Mouse (Mus musculus) WW6 (cell line): ENCODE measurements around the gene Kcnma1.
A peak's percentile ranks its signal among the peaks of the same experiment; 100 is the strongest.

ENCODE experiments used
- DNase-seq: peaks from one replicate; pipeline ENCODE4 v3.0.0-alpha.2; 2013; ENCODE audit warnings: low read depth, low spot score

Gene Kcnma1

DNA sequence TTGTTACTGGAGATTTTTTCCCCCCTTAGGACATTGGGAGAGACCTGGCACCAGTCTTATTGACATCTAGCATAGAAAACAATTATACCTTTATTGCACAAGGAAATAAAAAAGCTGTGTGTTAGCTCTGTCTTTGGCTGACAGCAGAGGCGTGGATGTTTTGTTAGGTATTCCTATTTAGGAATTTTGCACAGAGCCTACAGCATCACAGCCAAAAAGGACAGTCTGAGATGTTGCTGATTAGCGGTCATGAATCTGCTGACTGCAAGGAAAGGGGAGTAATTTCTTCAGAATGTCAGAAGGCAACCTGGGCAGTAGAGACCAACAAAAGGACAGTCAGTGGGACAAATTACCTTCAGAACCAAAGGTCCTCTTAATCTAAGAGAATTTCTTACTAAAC, 412.2 kb downstream of the Kcnma1 start:
- DNase-seq, result no peak

DNA sequence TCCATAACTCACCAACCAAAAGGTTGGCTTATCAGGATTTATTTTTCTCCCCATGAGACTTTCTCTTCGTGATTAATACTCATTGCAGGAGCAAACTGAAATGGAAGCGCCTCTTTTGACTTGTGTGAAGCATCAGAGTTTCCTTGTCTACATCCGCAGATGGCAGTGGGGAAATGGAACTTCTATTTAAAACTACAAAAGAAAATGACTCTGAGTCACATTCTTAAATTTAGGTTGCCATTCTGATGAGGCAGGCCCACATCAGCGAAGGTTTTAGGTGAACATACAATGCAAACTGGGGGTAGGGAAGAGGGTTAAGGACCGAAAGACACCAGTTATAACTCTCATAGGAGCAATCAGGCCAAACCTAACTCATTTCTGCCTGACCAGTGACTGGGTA, 419.7 kb downstream of the Kcnma1 start:
- DNase-seq, result no peak

DNA sequence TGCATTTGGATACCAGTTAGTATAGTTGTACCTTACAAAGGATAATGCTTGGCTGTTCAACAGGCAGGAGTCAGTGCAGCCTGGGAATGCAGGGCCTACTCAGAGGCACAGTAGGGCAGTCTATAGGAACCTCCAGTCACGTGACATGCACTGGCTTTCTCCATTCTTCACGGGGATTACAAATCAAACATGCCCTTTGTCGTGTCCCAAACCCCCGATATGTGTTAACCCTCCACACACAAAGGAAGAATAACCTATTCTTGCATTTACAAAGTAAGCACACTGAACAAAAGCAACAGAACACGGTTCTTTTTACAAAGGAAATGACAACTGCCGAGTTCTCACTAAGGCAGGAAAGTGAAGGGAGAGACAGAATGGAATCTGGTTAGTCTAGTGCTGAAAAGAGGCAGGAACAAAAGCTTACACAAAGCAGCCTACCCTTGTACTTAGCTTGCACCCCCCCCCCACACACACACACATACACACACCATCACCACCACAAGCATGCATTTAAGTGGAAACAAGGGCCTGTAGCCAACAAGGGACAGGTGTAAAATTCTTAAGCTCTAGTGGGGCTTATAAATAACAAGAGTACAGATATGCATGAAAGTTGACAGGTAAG, 421.4 kb downstream of the Kcnma1 start:
- no peak for DNase-seq

DNA sequence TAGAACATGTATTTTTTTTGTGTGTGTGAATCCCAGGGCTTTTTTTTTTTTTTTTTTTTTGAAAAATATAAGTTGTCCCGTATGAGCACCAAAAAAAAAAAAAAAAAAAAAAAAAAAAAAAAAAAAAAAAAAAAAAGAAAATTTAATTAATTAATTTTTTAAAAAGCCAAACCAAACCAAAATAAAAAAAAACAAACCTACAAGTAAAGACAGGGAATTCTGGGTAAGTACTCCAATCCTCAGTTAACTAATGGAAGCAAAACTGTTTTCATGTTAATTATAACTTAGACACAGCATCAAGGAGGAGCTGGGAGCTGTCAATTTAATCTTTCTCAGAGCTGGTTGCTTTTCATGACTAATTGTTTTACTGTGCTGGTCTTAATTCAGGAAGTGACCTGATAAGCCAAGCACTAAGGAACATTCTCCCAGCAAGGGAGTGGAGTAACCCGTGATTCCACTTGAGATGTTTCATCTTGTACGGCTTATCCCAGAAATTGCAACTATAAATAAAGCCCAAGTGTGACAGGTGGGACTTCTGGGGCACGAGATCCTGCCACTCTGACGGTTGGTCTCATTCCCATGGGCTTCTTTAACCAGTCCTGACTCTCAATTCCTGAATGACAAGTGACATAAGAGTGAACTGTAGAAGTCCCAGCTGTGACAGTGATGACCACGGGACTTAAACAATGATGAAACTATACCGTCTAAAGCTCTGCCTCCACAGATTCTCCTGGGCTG, 424.4 kb downstream of the Kcnma1 start:
- DNase-seq, result no peak

DNA sequence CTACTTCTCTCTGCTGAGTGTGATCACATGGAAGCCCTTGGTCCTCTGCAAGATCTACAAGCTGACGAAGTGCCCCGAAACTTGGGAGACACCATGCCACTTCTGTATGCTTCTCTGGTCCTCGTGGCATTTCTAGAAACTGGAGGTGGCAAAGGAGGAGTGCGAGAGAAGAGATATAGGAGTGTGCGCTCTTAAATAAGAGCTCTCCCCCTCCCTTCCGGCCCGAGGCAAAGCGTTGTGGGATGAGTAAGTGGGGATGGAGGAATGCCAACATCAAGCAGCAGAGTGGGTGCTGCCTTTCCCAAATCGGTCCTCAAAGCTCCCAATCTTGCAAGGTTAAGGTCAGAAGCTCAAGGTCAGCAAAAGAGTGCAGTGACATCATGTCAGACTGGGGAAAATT, 426.8 kb downstream of the Kcnma1 start:
- DNase-seq, result no peak

DNA sequence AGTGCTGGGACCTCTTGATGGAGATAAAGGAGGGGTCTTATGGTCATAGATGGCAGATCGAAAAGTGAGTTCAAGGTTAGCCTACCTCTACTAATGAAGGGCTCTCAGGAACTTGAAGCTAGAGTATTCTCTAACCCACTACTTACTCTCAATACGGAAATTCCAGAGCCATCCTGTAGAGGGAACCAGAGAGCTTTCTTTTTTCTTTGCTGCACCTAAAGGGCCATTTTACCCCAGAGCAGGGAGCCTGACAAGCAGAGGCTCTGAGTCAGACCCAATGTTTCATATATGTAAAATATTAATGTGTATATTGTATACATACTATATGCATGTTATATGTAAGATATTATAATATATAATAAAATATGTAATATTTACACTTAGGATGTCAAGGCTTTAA, 431.1 kb downstream of the Kcnma1 start:
- DNase-seq, result peak; percentile 16

DNA sequence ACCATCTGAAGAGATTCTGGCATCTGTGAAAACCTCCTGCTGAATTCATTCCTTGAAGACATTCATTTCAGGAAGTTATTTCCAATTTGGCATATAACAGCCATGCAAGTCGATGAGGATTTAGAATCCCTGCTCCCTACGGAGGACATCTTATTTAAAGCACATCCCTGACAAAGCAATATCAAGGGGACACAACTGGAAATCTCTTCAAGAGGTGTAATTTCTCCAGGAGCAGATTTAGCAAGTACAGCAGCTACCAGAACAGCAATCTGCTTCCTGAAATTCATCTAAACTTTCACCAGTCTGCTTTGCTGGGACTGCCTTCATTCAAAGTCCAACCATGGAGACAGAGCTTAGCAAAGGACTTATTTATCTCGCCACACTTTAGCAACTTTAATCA, 433.0 kb downstream of the Kcnma1 start:
- no peak for DNase-seq

DNA sequence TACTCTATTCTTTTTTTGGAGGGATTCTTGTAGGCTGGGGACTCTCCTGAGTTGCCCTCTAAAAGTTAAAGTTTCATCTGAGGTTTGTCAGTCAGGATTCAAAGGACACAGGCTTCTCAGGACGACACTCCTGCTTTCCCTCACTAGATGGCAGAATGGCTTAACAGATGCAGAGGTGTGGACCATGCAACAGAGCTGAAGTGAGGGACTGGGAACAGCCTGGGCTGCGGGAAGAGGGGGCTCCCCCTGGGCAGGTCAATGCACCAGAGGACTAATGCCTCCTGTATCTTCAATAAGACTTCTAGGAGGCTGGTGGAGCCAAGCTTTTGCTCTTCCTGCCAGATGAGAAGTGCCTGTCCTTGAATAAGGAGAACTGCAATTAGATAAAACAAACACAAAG, 438.3 kb downstream of the Kcnma1 start:
- DNase-seq, result no peak

DNA sequence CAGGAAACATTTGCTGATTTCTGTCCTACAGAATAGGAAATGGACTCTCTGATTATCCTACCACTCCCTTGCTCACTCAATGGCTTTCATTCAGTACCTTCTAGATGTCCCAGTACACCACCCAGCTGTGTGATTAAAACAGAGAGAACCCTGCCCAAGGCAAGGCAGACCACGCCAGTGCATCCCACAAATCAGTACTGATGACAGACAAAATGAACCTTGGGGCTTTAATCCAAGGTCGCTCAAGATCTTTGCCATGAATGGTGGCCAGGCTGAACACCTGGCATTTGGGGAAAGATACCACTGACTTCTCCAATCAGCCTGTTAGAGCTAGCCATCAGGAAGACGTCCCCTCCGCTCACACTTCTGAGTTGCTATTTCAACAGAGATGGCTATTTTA, 440.2 kb downstream of the Kcnma1 start:
- no peak for DNase-seq

DNA sequence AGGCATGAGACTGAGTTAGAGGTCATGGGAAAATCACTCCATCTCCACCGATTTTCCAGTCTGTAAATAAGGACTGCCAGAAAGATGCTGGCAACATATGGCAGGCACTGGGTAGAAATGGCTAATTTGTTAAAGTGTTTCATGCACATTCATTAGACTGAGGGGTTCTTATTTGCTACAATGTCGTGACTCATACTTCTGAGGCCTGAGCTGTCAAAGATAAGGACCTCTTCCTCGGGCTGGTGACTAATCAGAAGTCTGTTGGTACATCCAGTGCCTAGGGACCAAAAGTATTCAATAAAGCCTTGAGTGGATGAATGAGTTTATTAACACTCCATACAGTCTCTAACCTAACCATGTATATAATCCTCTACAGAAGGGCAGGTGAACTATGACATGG, 440.9 kb downstream of the Kcnma1 start:
- DNase-seq, result no peak

DNA sequence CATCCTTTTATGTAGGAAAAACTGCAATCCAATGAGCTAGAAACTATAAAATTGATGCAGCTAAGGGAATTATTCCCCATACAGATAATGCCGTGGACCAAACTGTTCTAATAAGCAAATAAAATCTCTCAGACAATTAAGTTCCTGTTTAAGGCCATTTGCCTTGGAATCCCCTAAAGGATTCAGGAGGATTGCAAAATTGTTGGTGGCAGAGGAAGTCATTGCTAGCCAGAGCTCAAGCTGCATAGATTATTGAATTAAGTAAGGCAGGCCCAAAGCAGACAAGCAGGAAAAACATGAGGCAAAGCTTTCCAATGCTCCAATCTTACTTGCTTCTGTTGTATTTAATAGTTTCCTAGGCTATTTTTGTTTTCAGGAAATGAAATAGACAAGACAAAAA, 441.5 kb downstream of the Kcnma1 start:
- DNase-seq, result no peak

DNA sequence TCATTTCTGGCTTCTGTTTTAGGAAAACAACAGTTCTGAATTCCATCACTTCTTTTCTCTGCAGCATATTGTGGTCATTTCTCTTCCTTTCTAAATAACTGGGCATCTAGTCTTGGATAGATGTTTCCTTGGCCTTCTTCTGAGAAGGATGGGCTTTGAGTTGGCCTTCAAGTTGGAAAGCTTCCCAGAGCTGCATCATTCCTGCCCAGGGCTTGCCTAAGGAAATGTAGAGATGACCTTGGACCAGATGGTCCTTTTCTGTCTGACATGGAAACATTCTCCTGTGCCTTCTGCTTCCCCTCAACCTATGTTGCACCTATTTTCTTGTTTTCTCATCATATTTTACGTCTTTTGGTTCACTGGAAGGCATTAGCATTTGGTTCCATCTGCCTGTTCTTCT, 444.0 kb downstream of the Kcnma1 start:
- DNase-seq, result no peak

DNA sequence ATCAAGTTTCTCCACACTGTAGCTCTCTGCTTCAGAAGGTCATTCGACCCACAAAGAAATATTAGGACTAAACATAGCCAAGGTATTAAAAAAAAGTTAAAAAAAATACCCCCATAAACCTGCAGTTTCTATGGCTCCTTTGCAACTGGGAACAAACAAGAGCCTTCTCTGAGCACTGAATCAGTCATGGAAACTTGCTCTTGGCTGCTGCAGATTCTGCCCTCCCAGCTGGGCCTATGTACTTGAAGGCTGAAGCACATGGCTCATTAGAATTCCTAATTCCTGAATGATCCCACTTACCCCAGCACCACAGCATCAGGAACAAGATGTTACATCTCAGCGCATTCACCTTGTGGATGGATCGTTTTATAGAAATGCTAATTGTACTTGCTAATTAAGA, 448.4 kb downstream of the Kcnma1 start:
- no peak for DNase-seq

DNA sequence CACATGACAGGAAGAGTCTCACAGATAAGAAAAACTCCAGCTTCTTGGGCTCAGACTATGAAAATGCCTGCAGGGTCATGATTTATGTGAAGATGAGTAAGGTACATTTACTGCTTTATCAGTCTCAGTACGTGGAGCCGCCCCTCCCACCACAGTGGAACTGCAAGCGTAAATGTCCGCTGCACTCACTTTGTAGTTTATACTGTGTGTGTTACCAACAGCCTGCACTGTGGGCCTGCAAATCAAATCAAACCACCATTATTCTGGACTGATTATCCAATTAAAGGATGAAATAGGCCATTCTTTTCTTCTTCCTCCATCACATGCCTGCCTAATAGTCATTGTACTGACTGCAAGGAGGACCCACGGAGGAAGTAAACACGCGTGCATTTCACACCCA, 449.8 kb downstream of the Kcnma1 start:
- no peak for DNase-seq

DNA sequence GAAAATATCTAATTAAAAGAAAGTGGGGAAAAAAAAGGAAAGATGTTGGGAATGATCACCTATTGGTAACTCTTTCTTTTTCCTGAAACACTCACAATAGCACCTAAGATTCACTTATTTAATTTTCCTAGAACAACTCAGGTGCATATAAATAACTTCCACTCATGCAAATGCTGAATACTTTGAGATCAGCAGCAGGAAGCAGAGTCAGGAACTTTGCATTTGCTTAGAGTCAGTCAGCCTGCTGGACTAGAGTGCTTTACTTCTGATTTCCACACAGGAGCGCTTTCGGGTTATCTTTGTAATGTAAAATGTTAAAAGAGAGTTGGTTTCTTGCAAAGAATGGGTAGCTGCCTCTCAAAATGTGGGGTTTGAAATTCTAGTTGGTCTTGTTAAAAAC, 451.1 kb downstream of the Kcnma1 start:
- DNase-seq, result no peak

DNA sequence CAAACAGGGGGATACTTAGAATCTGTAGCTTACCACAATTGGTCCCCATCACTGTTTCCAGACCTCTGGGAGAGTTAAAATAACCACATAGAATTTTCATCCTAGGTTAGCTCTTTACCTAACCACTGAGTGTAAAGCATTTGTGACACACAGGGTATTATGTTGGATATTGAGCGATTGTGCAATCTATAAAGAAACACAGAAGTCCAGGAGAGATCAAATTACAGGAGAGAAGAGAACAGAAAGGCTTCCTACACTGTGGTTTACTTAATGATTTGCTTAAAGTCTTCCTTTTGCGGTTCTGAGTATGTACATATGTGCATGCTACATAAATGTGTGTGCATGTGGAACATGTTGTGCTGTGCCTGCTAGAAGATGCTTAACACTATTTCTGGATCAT, 458.6 kb downstream of the Kcnma1 start:
- no peak for DNase-seq

DNA sequence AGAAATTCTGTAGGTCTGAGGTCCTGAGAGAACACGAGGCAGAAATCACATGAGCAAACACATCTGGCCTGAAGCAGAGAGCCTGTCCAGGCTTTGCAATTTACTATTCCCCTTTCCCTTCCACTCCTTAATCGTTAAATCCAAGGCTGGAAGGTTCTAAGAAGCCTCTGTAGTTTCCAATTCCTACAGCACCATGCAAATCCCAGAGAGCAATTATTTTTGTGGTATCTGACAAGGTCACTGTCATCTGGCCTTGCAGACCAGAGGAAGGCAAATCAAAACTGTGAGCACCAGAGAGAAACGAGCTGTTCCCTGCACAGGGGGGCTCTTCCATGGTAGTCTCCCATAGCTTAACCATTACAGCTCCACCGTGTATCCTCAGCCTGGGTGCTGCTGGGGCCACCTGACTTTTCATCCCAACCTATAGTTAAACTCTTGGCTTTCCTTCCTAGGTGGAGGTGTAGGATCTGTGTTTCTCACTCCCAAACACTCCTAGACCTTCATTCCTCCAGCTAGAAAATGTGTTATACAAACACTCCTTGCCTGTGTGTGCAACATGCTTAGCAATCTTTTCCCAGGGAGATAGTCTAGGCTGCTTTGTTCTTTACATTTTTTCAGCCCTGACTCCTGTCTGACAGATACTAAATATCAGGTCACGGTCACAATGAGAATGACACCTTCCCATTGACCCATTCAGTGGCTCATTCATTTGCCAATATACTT, 461.9 kb downstream of the Kcnma1 start:
- no peak for DNase-seq

DNA sequence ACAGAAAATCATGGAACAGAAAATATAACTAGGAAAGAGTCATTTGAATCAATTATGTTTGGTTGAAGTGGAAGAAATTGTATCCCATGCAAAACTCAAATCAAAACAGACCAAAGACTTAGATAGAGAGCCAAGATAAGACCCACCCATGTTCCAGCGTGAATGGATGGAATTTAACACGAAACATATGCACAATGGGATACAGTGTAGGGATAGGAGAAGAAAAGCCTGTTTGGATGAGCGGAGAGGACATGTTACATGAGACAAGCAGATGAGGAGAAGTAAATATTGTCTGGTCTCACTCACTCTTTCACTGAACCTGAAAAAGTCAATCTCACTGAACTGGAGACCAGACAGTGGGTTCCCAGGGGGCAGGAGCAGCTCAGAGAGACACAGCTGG, 463.8 kb downstream of the Kcnma1 start:
- no peak for DNase-seq

DNA sequence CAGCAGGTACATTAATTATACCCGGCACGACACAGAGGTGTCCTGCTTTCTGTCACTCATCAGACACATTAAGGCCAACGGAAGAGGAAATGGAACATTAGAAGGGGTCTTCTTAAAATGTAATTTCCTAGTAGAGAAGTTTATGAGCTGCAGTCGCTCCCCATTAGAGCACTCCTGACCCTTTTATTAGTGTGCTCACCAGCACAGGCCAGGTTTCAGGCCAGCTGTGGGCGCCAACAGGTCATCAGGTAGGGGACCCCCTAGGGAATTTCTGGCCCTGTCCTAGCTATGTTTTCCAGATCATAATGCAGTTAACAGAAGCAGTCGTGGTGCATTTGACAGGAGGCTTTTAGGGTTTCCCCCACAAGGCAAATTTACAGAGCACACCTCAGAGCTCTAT, 472.2 kb downstream of the Kcnma1 start:
- DNase-seq, result no peak

DNA sequence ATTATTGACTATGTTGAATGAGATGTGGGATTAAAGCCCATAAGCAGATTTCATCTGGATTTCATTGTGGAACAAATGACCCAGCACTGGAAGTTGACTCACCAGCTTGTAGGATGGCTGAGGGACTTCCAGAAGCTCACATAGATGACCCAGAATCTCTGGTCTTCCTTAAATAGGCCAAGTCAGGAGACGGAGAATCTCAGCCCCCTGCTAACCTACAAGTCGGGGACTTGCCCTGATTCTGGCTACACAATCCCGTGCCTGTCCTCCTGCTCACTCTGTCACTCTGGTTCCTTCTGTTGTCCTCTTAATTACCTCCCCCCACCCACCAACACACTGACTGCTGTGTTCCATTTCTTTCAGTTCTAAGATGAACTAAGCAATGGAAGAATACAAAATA, 474.7 kb downstream of the Kcnma1 start:
- DNase-seq, result no peak

DNA sequence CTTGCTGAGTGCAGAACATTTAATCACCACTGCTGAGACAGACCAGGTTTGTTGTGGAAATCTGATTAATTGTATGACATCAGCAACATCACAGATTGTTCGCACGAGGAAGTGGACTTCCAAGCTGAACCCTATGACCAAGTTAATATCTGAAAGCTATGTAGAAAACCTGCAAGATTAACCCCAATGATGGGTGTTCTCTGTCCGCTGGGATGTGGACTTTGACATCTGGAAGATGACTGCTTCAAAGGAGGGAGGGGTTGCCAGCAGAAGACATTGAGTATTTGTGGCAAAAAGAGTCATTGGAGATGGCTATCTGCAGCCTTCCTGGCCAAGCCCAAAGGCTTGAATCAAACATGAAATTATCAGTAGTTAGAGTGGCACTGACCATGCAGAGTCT, 480.9 kb downstream of the Kcnma1 start:
- DNase-seq, result no peak

DNA sequence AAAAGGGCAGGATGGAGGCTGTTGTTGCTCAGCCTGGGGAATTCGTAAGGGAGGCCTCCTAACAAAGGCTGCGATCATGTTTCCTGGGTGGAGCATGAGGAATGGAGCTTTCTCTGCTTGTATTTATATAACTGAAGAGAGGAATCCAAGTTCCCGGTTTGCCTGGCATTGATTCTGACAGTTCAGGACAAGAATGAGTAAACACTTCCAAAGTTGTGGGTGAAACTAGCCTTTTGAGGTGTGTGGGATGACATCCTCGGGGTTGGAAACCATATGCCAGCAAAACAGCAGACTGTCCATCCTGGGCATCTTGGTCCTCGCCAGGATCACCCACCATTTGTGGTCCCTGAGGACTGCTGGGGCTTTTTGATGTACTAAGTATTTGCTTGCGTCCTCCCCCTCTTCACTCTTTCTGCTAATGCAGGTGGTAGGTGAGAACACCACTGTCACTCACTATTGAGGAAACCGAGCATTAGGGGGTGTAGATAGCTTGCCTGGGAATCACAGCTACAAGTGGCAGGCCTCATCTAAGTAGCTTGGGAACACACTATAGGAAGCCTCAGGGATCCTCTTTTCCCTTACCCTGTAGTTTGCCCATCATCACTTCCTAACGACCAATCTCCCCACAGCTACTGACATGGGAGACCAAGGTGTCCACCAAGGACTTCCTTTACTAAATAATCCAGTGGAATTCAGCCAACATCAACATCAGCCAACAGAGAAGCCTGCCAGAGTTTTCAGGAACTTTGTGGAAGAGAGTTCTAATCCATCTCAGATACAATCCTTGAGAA, 482.4 kb downstream of the Kcnma1 start:
- DNase-seq, result no peak
